Mouse (Mus musculus): ENCODE data around the gene Aff3. TPM values are rescaled to one million over a fixed set of nuclear protein-coding genes. Genes with fewer than 3 reads are reported as not detected.

The Aff3 gene
- polyA plus RNA-seq, 1 experiment from 2014 or later: 2.1 TPM

- H3K4me1 ChIP-seq (replicated peaks; ENCODE audit: control insufficient read depth, insufficient read depth, low read length): no peaks in the 10 kb centered on the region
- no peak for TF ChIP-seq CTCF (IDR thresholded peaks at IDR 0.05; ENCODE audit: low read depth)
- no peaks in the 10 kb centered on the region for H3K9me3 ChIP-seq (ENCODE audit: control insufficient read depth)
- ATAC-seq: no peak
- no peak overlapping the region for H3K27ac ChIP-seq (ENCODE audit: low read depth, low read length)
- H3K36me3 ChIP-seq (ENCODE audit: control insufficient read depth, insufficient read depth): no peaks in the 10 kb centered on the region
- no peak overlapping the region for H3K4me2 ChIP-seq (replicated peaks; ENCODE audit: low read depth)
- no peaks in the 10 kb centered on the region for H3K27me3 ChIP-seq (replicated peaks; ENCODE audit: control insufficient read depth, insufficient read depth, low read length)
- 50% methylated on average over 5 of the region's 5 CpGs for WGBS
- H3K4me3 ChIP-seq (ENCODE audit: low read depth, low read length): no peak overlapping the region
- H3K9ac ChIP-seq (ENCODE audit: low read depth, low read length): no peak overlapping the region
Observed at GRCm38 (mm10) chr1:38578339-38578738, 86.4 kb downstream of the Aff3 start.

DNA sequence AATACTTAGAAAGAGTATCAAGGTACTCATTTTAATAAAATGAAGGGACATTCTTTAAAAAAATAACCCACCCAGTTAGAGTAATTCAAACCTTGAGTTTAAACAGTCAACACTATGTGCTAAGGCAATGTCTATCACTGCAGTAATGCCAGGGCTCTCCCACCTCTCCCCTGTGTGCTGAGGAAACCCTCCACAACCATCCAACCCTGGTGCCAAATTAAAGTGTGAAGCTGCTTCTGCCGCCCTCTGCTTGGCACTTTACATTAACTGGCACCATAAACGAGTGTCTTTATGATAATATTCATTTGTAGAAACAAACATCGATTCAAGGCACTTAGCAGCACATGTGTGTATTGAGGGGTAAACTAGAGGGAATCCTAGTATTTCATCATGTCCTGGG lies 97.0 kb downstream of the Aff3 start:
- Histone ChIP-seq H3K4me3 (ENCODE audit: low read depth, low read length) (no peak overlapping the region), H3K9me3 (ENCODE audit: control insufficient read depth) (no peaks in the 10 kb centered on the region), H3K4me2 (replicated peaks; ENCODE audit: low read depth) (no peak overlapping the region), H3K4me1 (replicated peaks; ENCODE audit: control insufficient read depth, insufficient read depth, low read length) (no peaks in the 10 kb centered on the region), H3K27me3 (replicated peaks; ENCODE audit: control insufficient read depth, insufficient read depth, low read length) (no peaks in the 10 kb centered on the region), H3K27ac (ENCODE audit: low read depth, low read length) (no peak overlapping the region), H3K36me3 (ENCODE audit: control insufficient read depth, insufficient read depth) (no peaks in the 10 kb centered on the region), H3K9ac (ENCODE audit: low read depth, low read length) (no peak overlapping the region)
- ATAC-seq: no peak
- no peak for TF ChIP-seq CTCF (IDR thresholded peaks at IDR 0.05; ENCODE audit: low read depth)
- 60% methylated on average over 3 of the region's 3 CpGs for WGBS

- no peak for ATAC-seq
- Histone ChIP-seq H3K36me3 (ENCODE audit: control insufficient read depth, insufficient read depth) (no peaks in the 10 kb centered on the region), H3K4me3 (ENCODE audit: low read depth, low read length) (no peak overlapping the region), H3K4me2 (replicated peaks; ENCODE audit: low read depth) (no peak overlapping the region), H3K27ac (ENCODE audit: low read depth, low read length) (no peak overlapping the region), H3K4me1 (replicated peaks; ENCODE audit: control insufficient read depth, insufficient read depth, low read length) (no peaks in the 10 kb centered on the region), H3K9ac (ENCODE audit: low read depth, low read length) (no peak overlapping the region), H3K27me3 (replicated peaks; ENCODE audit: control insufficient read depth, insufficient read depth, low read length) (no peaks in the 10 kb centered on the region), H3K9me3 (ENCODE audit: control insufficient read depth) (no peaks in the 10 kb centered on the region)
- no peak for TF ChIP-seq CTCF (IDR thresholded peaks at IDR 0.05; ENCODE audit: low read depth)
- 43% methylated on average over 9 of the region's 9 CpGs for WGBS
Observed at GRCm38 (mm10) chr1:38566101-38566678, 98.6 kb downstream of the Aff3 start.

GRCm38 (mm10) chr1:38565295-38565777 lies 99.4 kb downstream of the Aff3 start:
- no peak for ATAC-seq
- Histone ChIP-seq H3K4me3 (ENCODE audit: low read depth, low read length) (no peak overlapping the region), H3K4me2 (replicated peaks; ENCODE audit: low read depth) (no peak overlapping the region), H3K9ac (ENCODE audit: low read depth, low read length) (no peak overlapping the region), H3K27me3 (replicated peaks; ENCODE audit: control insufficient read depth, insufficient read depth, low read length) (no peaks in the 10 kb centered on the region), H3K36me3 (ENCODE audit: control insufficient read depth, insufficient read depth) (no peaks in the 10 kb centered on the region), H3K9me3 (ENCODE audit: control insufficient read depth) (no peaks in the 10 kb centered on the region), H3K27ac (ENCODE audit: low read depth, low read length) (no peak overlapping the region), H3K4me1 (replicated peaks; ENCODE audit: control insufficient read depth, insufficient read depth, low read length) (no peaks in the 10 kb centered on the region)
- no peak for TF ChIP-seq CTCF (IDR thresholded peaks at IDR 0.05; ENCODE audit: low read depth)
- 77% methylated on average over 7 of the region's 7 CpGs for WGBS

GRCm38 (mm10) chr1:38562397-38563199 lies 102.2 kb downstream of the Aff3 start:
- Histone ChIP-seq H3K36me3 (ENCODE audit: control insufficient read depth, insufficient read depth) (no peaks in the 10 kb centered on the region), H3K4me1 (replicated peaks; ENCODE audit: control insufficient read depth, insufficient read depth, low read length) (no peaks in the 10 kb centered on the region), H3K9me3 (ENCODE audit: control insufficient read depth) (no peaks in the 10 kb centered on the region), H3K9ac (ENCODE audit: low read depth, low read length) (no peak overlapping the region), H3K4me2 (replicated peaks; ENCODE audit: low read depth) (no peak overlapping the region), H3K4me3 (ENCODE audit: low read depth, low read length) (no peak overlapping the region), H3K27ac (ENCODE audit: low read depth, low read length) (no peak overlapping the region), H3K27me3 (replicated peaks; ENCODE audit: control insufficient read depth, insufficient read depth, low read length) (no peaks in the 10 kb centered on the region)
- 32% methylated on average over 11 of the region's 11 CpGs for WGBS
- no peak for ATAC-seq
- no peak for TF ChIP-seq CTCF (IDR thresholded peaks at IDR 0.05; ENCODE audit: low read depth)

DNA sequence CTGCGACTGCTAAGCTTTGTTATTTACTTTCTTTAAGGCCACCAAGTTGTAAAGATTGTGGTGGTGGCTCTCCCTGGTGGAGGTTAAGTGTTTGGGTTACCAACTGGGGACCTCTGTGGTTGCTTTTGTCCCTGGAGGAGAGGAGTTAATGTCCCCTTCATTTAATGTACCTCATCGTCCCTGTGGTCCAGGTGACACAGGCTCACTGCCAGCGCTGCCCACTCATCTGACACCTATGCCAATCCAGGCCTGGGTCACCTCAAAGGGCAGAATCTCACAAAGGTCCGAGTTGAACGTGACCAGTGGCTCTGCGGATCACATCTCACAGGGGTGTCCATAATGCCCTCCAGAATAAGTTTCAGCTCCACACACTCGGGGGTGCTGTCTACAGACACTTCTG lies 103.4 kb downstream of the Aff3 start:
- Histone ChIP-seq H3K27ac (ENCODE audit: low read depth, low read length) (no peak overlapping the region), H3K4me3 (ENCODE audit: low read depth, low read length) (no peak overlapping the region), H3K36me3 (ENCODE audit: control insufficient read depth, insufficient read depth) (no peaks in the 10 kb centered on the region), H3K9me3 (ENCODE audit: control insufficient read depth) (no peaks in the 10 kb centered on the region), H3K4me2 (replicated peaks; ENCODE audit: low read depth) (no peak overlapping the region), H3K9ac (ENCODE audit: low read depth, low read length) (no peak overlapping the region), H3K27me3 (replicated peaks; ENCODE audit: control insufficient read depth, insufficient read depth, low read length) (no peaks in the 10 kb centered on the region), H3K4me1 (replicated peaks; ENCODE audit: control insufficient read depth, insufficient read depth, low read length) (no peaks in the 10 kb centered on the region)
- no peak for TF ChIP-seq CTCF (IDR thresholded peaks at IDR 0.05; ENCODE audit: low read depth)
- 76% methylated on average over 7 of the region's 7 CpGs for WGBS
- ATAC-seq: no peak
